Mouse (Mus musculus): Measurements from ENCODE around the gene Man1b1. TPM values are rescaled to one million over a fixed set of nuclear protein-coding genes. Genes with fewer than 3 reads are reported as not detected.
A peak's percentile ranks its signal among the peaks of the same experiment; 100 is the strongest.

Man1b1 gene
- polyA plus RNA-seq, 1 experiment: 37.0 TPM

GRCm38 (mm10) chr2:25310180-25310579 is 22.0 kb upstream of the Man1b1 start:
- DNase-seq (ENCODE audit: low read depth): no peak
- TF ChIP-seq POLR2A (IDR thresholded peaks at IDR 0.05; ENCODE audit: borderline replicate concordance, extremely low read depth, insufficient read depth, insufficient read length, poor library complexity, severe bottlenecking) (no peak), CTCF (IDR thresholded peaks at IDR 0.05; ENCODE audit: borderline replicate concordance, extremely low read depth, insufficient read depth, insufficient read length) (no peak)

- no peak for DNase-seq (ENCODE audit: low read depth)
- no peak for TF ChIP-seq POLR2A (IDR thresholded peaks at IDR 0.05; ENCODE audit: borderline replicate concordance, extremely low read depth, insufficient read depth, insufficient read length, poor library complexity, severe bottlenecking)
Observed at GRCm38 (mm10) chr2:25310969-25311368, 21.2 kb upstream of the Man1b1 start.

GRCm38 (mm10) chr2:25311491-25311891 is 20.6 kb upstream of the Man1b1 start:
- no peak for DNase-seq (ENCODE audit: low read depth)
- TF ChIP-seq CTCF (IDR thresholded peaks at IDR 0.05; ENCODE audit: borderline replicate concordance, extremely low read depth, insufficient read depth, insufficient read length) (no peak), POLR2A (IDR thresholded peaks at IDR 0.05; ENCODE audit: borderline replicate concordance, extremely low read depth, insufficient read depth, insufficient read length, poor library complexity, severe bottlenecking) (no peak)

- peak; percentile 63 for DNase-seq (ENCODE audit: low read depth)
- TF ChIP-seq POLR2A (IDR thresholded peaks at IDR 0.05; ENCODE audit: borderline replicate concordance, extremely low read depth, insufficient read depth, insufficient read length, poor library complexity, severe bottlenecking): no peak
- no peak for TF ChIP-seq CTCF (IDR thresholded peaks at IDR 0.05; ENCODE audit: borderline replicate concordance, extremely low read depth, insufficient read depth, insufficient read length)
Observed at GRCm38 (mm10) chr2:25318119-25318966, 13.8 kb upstream of the Man1b1 start.

GRCm38 (mm10) chr2:25318971-25319773 is 13.0 kb upstream of the Man1b1 start, which contains the start of gene Grin1:
TSS of gene Grin1 (minus strand) at chr2:25319187.
- DNase-seq (ENCODE audit: low read depth): peak; percentile 95

GRCm38 (mm10) chr2:25320084-25320483 is 12.1 kb upstream of the Man1b1 start:
- DNase-seq (ENCODE audit: low read depth): no peak
- no peak for TF ChIP-seq CTCF (IDR thresholded peaks at IDR 0.05; ENCODE audit: borderline replicate concordance, extremely low read depth, insufficient read depth, insufficient read length)

More at GRCm38 (mm10) chr2:25318971-25319773, 13.0 kb upstream of the Man1b1 start, which contains the start of gene Grin1:
- TF ChIP-seq CTCF (IDR thresholded peaks at IDR 0.05; ENCODE audit: borderline replicate concordance, extremely low read depth, insufficient read depth, insufficient read length): no peak
- peak; percentile 27; the same call in 1 of the 2 replicates for TF ChIP-seq POLR2A (IDR thresholded peaks at IDR 0.05; ENCODE audit: borderline replicate concordance, extremely low read depth, insufficient read depth, insufficient read length, poor library complexity, severe bottlenecking)

GRCm38 (mm10) chr2:25326036-25326435 is 6.1 kb upstream of the Man1b1 start:
- TF ChIP-seq CTCF (IDR thresholded peaks at IDR 0.05; ENCODE audit: borderline replicate concordance, extremely low read depth, insufficient read depth, insufficient read length) (no peak), POLR2A (IDR thresholded peaks at IDR 0.05; ENCODE audit: borderline replicate concordance, extremely low read depth, insufficient read depth, insufficient read length, poor library complexity, severe bottlenecking) (no peak)
- no peak for DNase-seq (ENCODE audit: low read depth)

- peak; percentile 63 for DNase-seq (ENCODE audit: low read depth)
- TF ChIP-seq CTCF (IDR thresholded peaks at IDR 0.05; ENCODE audit: borderline replicate concordance, extremely low read depth, insufficient read depth, insufficient read length) (peak; percentile 60), POLR2A (IDR thresholded peaks at IDR 0.05; ENCODE audit: borderline replicate concordance, extremely low read depth, insufficient read depth, insufficient read length, poor library complexity, severe bottlenecking) (no peak)
Observed at GRCm38 (mm10) chr2:25328440-25328839, 3.7 kb upstream of the Man1b1 start.

GRCm38 (mm10) chr2:25331470-25331869 is 668 bp upstream of the Man1b1 start:
- DNase-seq (ENCODE audit: low read depth): peak; percentile 5
- no peak for TF ChIP-seq POLR2A (IDR thresholded peaks at IDR 0.05; ENCODE audit: borderline replicate concordance, extremely low read depth, insufficient read depth, insufficient read length, poor library complexity, severe bottlenecking)
- TF ChIP-seq CTCF (IDR thresholded peaks at IDR 0.05; ENCODE audit: borderline replicate concordance, extremely low read depth, insufficient read depth, insufficient read length): no peak

GRCm38 (mm10) chr2:25333569-25333968 is 1.4 kb downstream of the Man1b1 start:
- no peak for DNase-seq (ENCODE audit: low read depth)
- no peak for TF ChIP-seq CTCF (IDR thresholded peaks at IDR 0.05; ENCODE audit: borderline replicate concordance, extremely low read depth, insufficient read depth, insufficient read length)
- TF ChIP-seq POLR2A (IDR thresholded peaks at IDR 0.05; ENCODE audit: borderline replicate concordance, extremely low read depth, insufficient read depth, insufficient read length, poor library complexity, severe bottlenecking): no peak

- TF ChIP-seq CTCF (IDR thresholded peaks at IDR 0.05; ENCODE audit: borderline replicate concordance, extremely low read depth, insufficient read depth, insufficient read length) (no peak), POLR2A (IDR thresholded peaks at IDR 0.05; ENCODE audit: borderline replicate concordance, extremely low read depth, insufficient read depth, insufficient read length, poor library complexity, severe bottlenecking) (no peak)
- DNase-seq (ENCODE audit: low read depth): no peak
Observed at GRCm38 (mm10) chr2:25338303-25338702, 6.2 kb downstream of the Man1b1 start.

Data from brain, embryonic 14.5 days (tissue).